Mouse (Mus musculus) lung, postnatal 14 days (tissue): Measurements from ENCODE around the gene Serpinf2.
"Not testable (repeated sequence)": the region's sequence is repeated elsewhere in the genome, so short reads cannot be mapped to it uniquely, and the experiment has no call there.

Experiments used
- DNase-seq: peaks from one replicate; pipeline ENCODE4 v3.0.0; 2021

The Serpinf2 gene

DNA sequence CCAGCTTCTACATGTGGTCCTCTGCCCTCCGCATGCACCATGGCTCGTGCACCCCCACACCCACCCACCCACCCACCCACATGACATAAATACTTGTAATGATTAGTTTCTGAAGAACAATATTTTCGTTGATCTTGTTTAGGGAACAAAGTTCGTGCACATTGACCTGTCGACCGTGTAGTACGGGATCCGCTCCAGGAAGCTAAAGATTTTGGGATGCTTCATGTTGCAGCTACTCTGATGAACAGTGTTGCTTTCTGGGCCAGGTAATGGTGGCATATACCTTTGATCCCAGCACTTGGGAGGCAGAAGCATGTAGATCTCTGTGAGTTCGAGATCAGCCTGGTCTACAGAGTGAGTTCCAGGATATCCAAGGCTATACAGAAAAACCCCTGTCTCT, 15.4 kb downstream of the Serpinf2 start:
- no peak for DNase-seq

DNA sequence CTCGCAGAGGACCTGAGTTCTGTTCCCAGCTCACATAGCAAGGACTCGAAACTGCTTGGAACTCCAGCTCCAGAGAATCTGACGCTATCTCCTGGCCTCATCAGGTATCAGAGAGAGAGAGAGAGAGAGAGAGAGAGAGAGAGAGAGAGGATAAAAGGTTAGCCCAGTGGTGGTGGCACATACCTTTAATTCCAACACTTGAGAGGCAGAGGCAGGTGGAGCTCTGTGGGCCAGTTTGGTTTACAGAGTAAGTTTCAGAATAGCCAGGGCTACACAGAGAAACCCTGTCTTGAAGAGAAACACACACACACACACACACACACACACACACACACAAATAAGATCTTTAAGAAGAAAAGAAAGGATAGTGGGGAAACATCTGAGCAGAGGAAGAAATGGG, 16.3 kb downstream of the Serpinf2 start:
- DNase-seq: no peak

DNA sequence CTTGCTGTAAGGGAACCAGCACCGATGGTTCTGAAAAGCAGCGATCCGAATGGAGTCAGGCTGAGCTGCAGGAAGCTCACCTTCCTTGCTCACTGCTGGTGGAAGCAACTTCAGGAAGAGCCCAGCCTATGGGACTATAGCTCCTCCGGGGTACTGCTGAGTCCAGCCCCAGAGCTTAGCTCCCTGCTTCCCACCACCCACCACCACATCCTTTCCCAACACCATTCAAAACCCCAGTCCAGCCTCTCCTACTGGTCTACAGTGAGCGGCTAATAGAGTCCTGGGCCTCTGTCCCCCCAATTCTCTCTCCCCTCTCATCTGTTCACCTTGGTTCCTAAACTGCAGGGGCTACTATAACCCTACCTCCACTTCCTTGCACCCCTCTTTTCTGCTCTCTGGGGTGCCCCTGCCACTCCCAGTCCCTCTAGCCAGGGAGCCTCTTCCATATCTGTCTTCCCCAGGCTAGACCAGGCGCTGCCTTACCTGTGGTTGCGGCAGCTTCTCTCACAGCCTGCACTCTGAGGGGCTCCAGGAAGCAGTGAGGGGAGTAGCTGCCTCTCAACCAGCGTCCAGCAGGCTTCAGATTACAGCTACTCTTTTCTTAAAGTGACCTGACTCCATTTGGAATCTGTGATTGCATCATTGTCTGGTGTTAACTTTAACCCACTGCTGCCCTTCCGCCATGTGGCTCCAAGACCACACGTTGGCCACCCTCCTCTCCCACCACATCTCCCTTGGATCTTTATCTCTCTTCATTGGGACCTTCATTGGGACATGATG, 17.2 kb downstream of the Serpinf2 start, which contains the start of gene Serpinf1:
Gene Serpinf1, minus strand, starts transcription at position 689 of the 780 bp plus-strand sequence.
- DNase-seq: no peak

DNA sequence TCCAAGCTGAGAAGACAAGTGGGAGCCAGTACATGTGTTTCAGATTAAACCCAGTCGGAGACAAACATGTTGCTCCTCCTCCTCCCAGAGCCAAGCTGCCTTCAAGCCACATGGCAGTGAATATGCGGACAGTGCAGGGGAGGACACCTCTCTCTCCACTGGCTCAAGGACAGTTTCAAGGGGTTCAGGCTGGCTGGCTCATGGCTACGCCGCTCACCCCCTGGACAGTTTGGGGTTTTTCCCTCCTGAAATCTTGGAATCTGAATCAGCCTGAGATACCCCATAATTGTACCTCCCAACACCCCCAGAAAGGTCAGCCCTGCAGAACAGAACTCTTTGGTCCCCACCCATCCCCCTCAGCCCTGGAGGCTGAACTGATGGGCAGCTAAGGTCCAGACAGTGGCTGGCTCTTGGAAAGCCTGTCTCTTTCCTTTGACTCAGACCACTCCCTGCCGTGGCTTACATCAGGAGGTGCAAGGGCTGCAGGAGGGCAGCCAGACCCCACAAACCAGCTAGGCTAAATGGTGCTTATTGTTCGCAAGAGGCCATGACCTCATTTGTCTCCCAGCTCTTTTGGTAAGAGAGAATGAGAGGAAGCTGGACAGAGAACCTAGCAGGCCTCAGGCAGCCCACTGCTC, 17.9 kb downstream of the Serpinf2 start:
- DNase-seq: no peak

DNA sequence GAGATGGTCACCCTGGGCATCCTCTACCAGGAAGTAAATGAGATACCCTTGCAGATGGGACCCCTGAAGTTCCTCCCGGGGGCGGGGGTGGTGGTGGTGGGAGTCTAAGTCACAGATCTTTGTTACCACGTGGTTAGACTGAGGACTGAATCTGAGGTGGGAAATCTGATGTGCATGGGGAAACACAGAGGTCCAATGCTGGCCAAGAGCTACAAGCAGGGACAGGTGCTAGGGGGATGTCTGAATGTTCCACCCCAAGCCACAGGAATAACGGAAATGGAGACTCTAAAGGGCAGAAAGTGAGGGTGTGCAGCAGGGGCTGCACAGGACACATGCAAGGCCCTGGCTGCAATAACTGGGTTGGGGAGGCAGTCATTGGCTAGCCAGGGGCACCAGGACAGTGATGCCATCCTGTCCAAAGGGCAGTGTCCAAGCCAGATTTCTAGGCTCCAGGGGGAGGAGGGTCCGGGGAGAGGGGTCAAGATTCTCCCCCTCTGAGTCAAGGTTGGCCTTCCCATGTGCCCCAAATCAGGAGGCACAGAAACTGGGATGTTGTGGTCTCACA, 18.5 kb downstream of the Serpinf2 start:
- no peak for DNase-seq

DNA sequence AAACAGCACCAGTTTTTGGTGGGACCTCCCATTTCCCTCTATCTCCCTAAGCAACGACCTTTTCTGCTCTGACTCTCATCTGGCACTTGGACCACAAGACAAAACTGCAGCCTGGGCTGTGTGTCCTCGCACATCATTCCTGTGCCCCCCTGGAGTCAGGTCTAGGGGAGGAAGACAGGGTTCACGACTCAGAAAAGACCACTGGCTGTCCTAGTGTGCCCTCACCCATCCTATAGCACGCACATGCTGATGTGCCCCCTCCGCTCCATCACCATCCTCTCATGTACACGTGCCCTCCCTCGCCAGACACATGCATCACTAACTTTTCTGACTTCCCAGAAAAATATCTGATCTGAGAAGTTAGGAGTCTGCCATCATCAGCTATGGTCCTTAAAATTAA, 19.4 kb downstream of the Serpinf2 start:
- DNase-seq: no peak

DNA sequence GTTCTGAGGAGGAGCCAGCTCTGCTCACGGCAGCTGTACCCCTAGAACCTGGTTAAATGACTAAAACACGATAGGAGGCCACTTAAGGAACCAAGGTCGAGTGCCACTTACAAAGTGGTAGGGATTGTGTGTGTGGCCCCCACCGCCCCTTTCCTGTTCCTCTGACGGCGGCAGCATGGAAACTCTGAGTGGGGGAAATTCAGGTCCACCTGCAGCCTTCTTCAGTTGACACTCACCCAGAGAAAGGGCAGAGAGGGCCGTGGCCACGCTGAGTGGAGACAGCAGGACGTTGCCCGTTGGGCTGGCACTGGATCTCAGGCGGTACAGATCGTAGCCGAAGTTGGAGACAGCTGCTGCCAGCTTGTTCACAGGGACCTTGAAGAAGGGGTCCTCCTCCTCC, 23.4 kb downstream of the Serpinf2 start:
- DNase-seq: no peak

DNA sequence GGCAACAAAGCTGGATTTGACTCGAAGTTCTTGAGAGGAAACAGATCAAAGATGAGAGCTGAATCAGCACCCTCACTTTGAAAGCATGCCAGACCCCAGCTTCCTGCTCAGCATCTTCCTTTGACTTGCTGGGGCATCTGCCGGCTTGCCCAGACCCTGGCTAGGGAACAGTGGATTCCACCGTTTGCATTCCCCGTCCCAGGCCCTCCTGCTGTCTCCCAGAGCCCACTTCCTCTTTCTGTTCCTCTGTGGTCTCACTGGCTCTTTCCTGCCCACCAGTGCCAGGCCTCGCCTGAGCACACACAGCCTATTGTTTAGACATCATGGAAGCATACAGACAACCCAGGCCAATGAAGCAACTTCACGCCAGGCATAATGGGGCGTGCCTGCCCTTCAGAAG, 24.3 kb downstream of the Serpinf2 start:
- DNase-seq: no peak

DNA sequence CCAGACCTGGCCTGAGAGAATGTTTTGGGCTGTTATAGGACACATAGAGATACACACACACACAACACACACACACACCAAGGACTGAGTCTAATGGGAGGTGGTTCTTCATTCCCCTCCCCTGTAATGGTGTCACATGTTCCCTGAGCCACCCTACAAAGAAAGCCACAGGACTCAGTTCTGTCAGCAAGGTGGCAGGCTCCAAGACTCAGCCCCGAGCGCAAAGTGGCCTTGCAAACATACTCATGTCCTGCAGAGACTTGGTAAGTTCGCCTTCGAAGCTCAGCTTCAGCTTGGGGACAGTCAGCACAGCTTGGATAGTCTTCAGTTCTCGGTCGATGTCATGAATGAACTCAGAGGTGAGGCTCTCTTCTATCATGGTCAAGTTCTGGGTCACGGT, 28.8 kb downstream of the Serpinf2 start:
- DNase-seq: no peak

DNA sequence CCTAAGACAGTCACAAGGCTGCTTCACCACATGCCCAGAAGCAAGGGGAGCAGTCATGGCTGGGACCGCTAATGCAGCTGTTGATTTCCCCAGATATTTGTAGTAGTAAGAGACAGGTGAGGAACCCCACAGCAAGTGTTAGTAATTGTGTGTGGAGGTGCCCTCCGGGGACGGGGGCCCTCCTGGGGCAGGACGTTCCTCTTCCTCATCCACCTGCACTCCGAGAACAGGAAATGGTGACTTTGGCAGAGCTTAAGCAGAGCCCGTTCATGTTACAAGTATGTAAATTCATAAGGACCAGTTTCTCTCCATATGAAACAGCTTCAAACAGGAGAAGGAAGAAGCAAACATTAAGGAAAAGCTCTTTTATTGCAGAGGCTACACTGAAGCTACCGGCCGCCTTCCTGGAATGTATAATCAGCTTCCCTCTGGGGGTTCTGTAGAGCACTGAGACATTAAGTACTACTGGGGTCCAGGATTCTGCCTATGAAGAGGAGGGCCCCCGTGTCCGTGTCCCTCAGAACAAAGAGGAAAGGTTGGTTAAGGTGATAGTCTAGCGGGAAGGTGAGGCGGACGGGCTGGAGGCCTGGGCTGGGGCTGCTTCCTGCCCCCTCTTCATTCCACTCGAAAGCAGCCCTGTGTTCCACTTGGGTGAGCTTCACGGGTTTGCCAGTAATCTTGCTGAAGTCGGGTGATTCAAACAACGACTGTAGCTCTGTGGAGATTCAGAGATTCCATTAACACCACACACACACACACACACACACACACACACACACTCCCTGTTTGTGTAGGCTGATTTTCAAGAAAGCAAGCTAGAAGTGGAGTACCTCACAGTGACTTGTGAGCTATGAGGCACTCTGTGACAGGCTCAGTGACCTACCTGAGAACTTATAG, 29.5 kb downstream of the Serpinf2 start:
- DNase-seq: no peak

DNA sequence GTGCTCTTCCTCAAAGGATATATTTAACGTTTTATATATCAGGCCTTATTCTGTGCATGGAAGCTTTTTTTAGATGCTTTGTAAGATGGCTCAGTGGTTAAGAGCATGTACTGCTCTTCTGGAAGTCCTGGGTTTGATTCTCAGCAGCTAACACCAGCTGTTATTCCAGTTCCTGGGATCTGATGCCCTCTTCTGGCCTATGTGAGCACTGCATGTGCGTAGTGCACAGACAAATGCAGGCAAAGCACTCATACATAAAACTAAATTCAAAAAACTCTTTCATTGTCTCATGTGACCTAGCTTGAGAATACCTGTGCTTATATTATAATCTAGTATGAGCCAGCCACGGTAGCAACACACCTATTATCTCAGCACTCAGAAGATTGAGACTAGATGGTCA, 32.5 kb downstream of the Serpinf2 start:
- DNase-seq: peak; percentile 67

DNA sequence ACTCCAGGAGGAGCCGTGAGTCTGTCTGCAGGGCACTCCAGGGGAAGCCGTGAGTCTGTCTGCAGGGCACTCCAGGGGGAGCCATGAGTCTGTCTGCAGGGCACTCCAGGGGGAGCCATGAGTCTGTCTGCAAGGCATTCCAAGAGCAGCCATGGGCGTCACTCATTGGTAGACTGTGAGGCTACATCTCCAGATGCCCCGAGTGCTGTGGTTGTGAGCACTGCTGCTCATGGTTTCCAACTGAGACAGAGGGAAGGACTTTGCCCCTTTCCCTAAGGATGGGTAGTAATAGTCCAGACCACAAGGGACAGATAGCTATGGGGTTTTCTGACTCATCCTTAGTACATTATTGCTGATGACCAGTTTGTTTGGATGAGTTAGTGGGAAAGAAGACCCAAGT, 33.3 kb downstream of the Serpinf2 start:
- no peak for DNase-seq

DNA sequence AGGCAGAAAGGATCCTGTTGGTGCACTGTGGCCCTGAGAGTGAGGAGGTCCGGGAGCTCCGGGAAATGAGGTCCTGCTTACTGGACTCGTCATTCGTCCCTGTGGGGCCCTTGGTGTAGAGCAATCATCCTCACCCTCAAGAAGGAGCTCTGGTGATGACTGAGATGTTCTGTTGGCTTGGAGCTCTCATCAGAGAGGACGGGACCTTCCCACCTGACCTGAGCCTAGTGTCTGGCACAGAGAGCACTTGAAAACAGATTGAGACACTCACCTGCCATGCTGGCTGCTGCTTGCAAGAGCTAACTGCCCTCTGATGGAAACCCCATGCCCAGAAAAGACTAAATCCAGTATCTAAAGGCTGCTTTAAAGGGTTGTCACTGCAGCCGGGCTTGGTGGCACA, 34.6 kb downstream of the Serpinf2 start:
- DNase-seq: no peak

DNA sequence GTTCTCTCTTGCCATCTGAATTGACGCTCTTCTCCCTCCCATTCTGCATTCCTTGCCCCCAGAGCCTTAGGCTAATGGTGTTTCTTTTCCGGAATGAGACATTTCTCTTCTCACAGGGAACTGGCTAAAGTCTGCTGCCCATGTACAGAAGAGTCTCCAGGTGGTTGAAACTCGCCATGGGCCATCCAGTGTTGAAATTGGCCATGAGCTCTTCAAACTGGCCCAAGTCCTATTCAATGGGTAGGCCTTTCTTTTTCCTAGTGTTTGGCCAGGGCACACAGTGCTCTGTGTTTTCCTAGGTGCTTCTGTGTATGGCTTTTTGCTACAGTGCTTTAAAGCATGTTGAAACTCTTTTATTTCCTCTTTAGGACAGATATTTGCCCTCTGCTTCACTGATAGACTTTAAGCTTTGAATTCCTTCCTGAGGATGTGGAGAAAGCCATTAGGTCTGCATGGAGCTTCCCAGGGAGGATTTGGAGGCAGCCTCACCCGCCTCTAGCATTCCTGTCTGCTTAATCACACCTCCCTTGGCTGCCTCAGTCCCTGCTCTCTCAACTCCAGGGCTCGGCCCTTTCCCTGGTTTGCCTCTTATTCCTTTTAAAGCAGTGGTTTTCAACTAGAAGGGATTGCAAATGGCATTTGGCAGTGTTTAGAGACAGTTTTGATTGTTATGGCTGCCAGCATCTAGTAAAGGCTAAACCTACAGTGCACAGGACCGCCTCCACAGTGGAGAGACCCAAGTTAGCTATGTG, 35.9 kb downstream of the Serpinf2 start:
- peak; percentile 53 for DNase-seq

DNA sequence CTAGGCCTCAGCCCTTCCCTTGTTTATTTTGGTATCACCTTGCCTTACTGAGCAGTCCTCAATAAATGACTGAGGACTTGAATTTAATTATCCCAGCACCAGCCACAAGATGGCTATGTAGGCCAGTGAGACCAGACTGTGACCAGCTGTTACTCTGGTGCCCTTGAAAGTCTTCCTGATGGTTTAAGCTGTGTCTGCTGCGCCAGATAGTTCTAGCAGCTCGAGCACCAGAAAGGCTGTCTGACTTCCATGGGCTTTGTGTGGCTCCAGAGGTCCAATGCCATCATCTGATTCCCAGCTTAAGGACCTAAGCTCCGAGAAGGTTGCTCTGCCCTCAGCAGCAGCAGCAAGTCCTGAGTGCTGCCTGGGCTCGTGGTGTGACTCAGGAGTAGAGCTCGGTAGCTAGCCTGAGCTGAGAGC, 37.1 kb downstream of the Serpinf2 start:
- peak; percentile 56 for DNase-seq

DNA sequence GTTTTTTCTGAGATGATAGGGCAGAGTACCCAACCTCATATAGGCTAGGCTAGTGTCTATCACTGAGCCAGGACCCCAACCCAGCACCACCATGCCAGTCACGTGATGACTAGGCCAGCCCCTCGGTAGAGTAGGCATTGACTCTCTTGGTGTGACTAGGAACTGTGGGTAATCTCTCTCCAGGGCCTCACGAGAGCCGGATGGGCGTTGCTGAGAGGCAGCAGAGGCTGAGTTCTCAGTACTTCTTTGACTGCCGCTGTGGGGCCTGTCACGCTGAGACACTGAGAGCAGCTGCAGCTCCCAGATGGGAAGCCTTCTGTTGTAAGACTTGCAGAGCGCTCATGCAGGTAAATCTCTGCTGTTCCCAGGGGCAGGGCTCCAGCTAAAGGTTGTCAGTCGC, 39.3 kb downstream of the Serpinf2 start:
- no peak for DNase-seq

DNA sequence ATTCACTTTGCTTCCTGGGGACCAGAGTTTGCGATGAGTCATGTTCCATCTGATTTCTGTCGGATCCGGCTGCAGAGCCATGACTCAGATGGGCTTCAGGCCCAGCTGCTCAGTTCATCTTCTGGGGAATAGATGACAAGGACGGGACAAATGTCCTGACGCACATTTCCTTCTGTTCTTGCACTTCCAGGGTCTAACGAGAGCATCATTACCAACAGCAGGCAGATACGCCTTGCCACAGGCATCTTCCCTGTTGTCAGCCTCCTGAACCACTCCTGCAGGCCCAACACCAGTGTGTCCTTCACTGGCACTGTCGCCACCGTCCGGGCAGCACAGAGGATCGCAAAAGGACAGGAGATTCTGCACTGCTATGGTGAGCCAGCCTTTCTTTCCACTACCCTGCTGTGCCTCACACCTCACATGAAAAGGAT, 40.0 kb downstream of the Serpinf2 start:
- DNase-seq: no peak

DNA sequence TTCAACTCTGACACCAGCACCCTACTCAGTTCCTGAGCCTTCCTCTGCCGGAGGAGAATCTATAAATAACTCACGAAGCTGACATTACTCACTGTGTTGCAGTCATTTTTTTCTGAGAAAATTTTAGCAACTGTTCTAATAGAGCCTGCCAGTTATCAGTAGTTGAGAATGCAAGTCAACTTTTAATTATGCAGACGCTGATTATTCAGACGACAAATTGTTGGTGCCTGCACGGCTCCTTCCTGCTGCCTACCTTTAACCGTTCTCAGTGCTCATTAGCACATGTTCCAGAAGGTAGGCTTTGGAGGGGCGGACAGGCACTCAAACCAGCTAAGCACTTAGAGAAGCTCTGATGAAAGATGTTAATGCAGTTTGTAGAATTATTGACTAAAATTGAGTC, 41.9 kb downstream of the Serpinf2 start:
- no peak for DNase-seq

DNA sequence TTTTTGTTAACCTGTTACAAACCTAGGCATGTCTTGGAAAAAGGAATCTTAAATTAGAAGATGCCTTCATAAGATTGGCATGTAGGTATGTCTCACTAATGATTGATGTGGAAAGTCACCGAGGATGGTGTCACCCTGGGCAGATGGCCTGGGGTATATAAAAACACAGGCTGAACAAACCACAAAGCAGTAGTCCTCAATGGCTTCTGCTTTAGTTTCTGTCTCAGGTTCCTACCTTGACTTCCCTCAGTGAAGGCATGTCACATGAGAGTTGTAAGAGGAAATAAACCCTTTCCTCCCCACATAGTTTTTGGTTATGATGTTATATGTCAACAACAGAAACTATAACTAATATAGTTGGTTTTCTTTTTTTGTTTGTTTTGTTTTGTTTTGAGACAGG, 43.8 kb downstream of the Serpinf2 start:
- DNase-seq: no peak

DNA sequence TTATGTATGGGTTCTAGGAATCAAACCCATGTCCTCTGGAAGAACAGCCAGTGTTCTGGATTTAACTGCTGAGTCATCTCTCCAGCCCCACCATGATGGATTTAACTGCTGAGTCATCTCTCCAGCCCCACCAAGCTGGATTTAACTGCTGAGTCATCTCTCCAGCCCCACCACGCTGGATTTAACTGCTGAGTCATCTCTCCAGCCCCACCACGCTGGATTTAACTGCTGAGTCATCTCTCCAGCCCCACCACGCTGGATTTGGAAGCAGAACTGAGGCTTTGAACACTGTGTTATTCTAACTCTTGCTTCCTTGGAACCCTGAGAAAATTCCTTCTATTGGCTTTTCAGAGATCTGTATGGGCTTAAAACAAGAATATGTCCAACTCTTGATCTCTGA, 55.9 kb downstream of the Serpinf2 start:
- not testable (repeated sequence) for DNase-seq
